Mouse (Mus musculus) forebrain, embryonic 11.5 days (tissue): ENCODE results near the gene Them5. TPM values are rescaled to one million over a fixed set of nuclear protein-coding genes. Genes with fewer than 3 reads are reported as not detected.
A peak's percentile ranks its signal among the peaks of the same experiment; 100 is the strongest.

ENCODE experiments used
- ATAC-seq: fragments of 200-750 bp; cut with Nextera tagmentation; replicated peaks from 2 replicates; pipeline ENCODE4 v1.8.0; 2017; ENCODE audit warnings: moderate TSS enrichment; ENCODE audit not compliant: low FRiP score
- DNase-seq: peaks from one replicate; pipeline ENCODE4 v3.0.0-alpha.2; 2017; ENCODE audit warnings: low spot score
- H3K27ac ChIP-seq: fragments of 300-500 bp; sonication (generic); 2 replicates; pipeline ENCODE4 v1.5.1; 2014; ENCODE audit warnings: low read depth, low read length
- H3K27me3 ChIP-seq: fragments of 300-500 bp; sonication (generic); 2 replicates; pipeline ENCODE4 v1.6.1; 2014; ENCODE audit warnings: mild to moderate bottlenecking, low read length, mixed read lengths; ENCODE audit not compliant: control insufficient read depth, insufficient read depth
- H3K36me3 ChIP-seq: fragments of 300-500 bp; sonication (generic); 2 replicates; pipeline ENCODE4 v1.6.1; 2014; ENCODE audit warnings: mild to moderate bottlenecking, low read length, moderate library complexity, mixed read lengths; ENCODE audit not compliant: control insufficient read depth, insufficient read depth
- H3K4me1 ChIP-seq: fragments of 300-500 bp; sonication (generic); replicated peaks from 2 replicates; pipeline ENCODE4 v1.6.1; 2014; ENCODE audit warnings: low read length, mixed read lengths; ENCODE audit not compliant: control insufficient read depth, insufficient read depth
- H3K4me2 ChIP-seq: fragments of 300-500 bp; sonication (generic); 2 replicates; pipeline ENCODE4 v1.6.1; 2014; ENCODE audit warnings: low read depth, mild to moderate bottlenecking, low read length, moderate library complexity, mixed read lengths; ENCODE audit not compliant: severe bottlenecking
- H3K4me3 ChIP-seq: fragments of 300-500 bp; sonication (generic); 2 replicates; pipeline ENCODE4 v1.5.1; 2014; ENCODE audit warnings: low read depth, low read length
- H3K9ac ChIP-seq: fragments of 300-500 bp; sonication (generic); 2 replicates; pipeline ENCODE4 v1.6.1; 2014; ENCODE audit warnings: low read length
- H3K9me3 ChIP-seq: fragments of 300-500 bp; sonication (generic); 2 replicates; pipeline ENCODE4 v1.6.1; 2016; ENCODE audit warnings: low read length, mixed read lengths; ENCODE audit not compliant: control insufficient read depth
- WGBS: fragments of 180-500 bp; shearing (Covaris S2); extraction: QIAGEN DNeasy Blood & Tissue Kit; methylation state at CpG from one replicate; pipeline ENCODE4 v1.1.7; 2014; 5-methylcytosine and 5-hydroxymethylcytosine counted together
- polyA plus RNA-seq: library from polyadenylated mRNA; unstranded; fragments of >200 nt; fragmentation: Nextera tagmentation; extraction: Ambion mirVana; gene quantifications from 2 replicates; pipeline ENCODE4 v1.2.1, GENCODE M21; 2014

Them5 gene
- polyA plus RNA-seq, 1 experiment from 2014 or later: 0.35 TPM

GRCm38 (mm10) chr3:94387391-94387790 lies 45.5 kb downstream of the Them5 start:
- no peak overlapping the region for H3K27ac ChIP-seq
- H3K4me2 ChIP-seq: no peak overlapping the region
- ATAC-seq: no peak
- H3K9me3 ChIP-seq: no peaks in the 10 kb centered on the region
- no peaks in the 10 kb centered on the region for H3K27me3 ChIP-seq
- 85% methylated on average over 10 of the region's 10 CpGs for WGBS
- H3K4me1 ChIP-seq: no peaks in the 10 kb centered on the region
- no peaks in the 10 kb centered on the region for H3K36me3 ChIP-seq
- no peak for DNase-seq
- no peak overlapping the region for H3K9ac ChIP-seq
- no peak overlapping the region for H3K4me3 ChIP-seq

- Histone ChIP-seq H3K4me1 (no peaks in the 10 kb centered on the region), H3K36me3 (no peaks in the 10 kb centered on the region), H3K9me3 (no peaks in the 10 kb centered on the region), H3K27ac (no peak overlapping the region), H3K27me3 (no peaks in the 10 kb centered on the region), H3K4me3 (no peak overlapping the region), H3K4me2 (no peak overlapping the region), H3K9ac (no peak overlapping the region)
- 73% methylated on average over 5 of the region's 5 CpGs for WGBS
- DNase-seq (no peak), ATAC-seq (no peak)
Observed at GRCm38 (mm10) chr3:94388047-94388446, 46.1 kb downstream of the Them5 start.

GRCm38 (mm10) chr3:94389420-94389819 lies 47.5 kb downstream of the Them5 start:
- no peaks in the 10 kb centered on the region for H3K9me3 ChIP-seq
- H3K27me3 ChIP-seq: no peaks in the 10 kb centered on the region
- DNase-seq (no peak), ATAC-seq (no peak)
- no peaks in the 10 kb centered on the region for H3K4me1 ChIP-seq
- no peak overlapping the region for H3K27ac ChIP-seq
- no peaks in the 10 kb centered on the region for H3K36me3 ChIP-seq
- WGBS: 96% methylated on average over 16 of the region's 16 CpGs
- no peak overlapping the region for H3K4me3 ChIP-seq
- no peak overlapping the region for H3K4me2 ChIP-seq
- no peak overlapping the region for H3K9ac ChIP-seq

GRCm38 (mm10) chr3:94391001-94391400 lies 49.1 kb downstream of the Them5 start:
- Histone ChIP-seq H3K36me3 (no peaks in the 10 kb centered on the region), H3K4me2 (no peak overlapping the region), H3K27me3 (no peaks in the 10 kb centered on the region), H3K9ac (no peak overlapping the region), H3K4me1 (no peaks in the 10 kb centered on the region), H3K4me3 (no peak overlapping the region), H3K9me3 (no peaks in the 10 kb centered on the region), H3K27ac (no peak overlapping the region)
- ATAC-seq: no peak
- no peak for DNase-seq
- 82% methylated on average over 5 of the region's 5 CpGs for WGBS

- no peak for ATAC-seq
- Histone ChIP-seq H3K27me3 (no peaks in the 10 kb centered on the region), H3K9ac (no peak overlapping the region), H3K27ac (no peak overlapping the region), H3K36me3 (no peaks in the 10 kb centered on the region), H3K4me3 (no peak overlapping the region), H3K4me2 (no peak overlapping the region), H3K9me3 (no peaks in the 10 kb centered on the region), H3K4me1 (no peaks in the 10 kb centered on the region)
- WGBS: 92% methylated on average over 2 of the region's 2 CpGs
- DNase-seq: no peak
Observed at GRCm38 (mm10) chr3:94392128-94392527, 50.2 kb downstream of the Them5 start.

- H3K27ac ChIP-seq: no peak overlapping the region
- no peaks in the 10 kb centered on the region for H3K36me3 ChIP-seq
- H3K4me3 ChIP-seq: no peak overlapping the region
- no peak overlapping the region for H3K4me2 ChIP-seq
- no peaks in the 10 kb centered on the region for H3K27me3 ChIP-seq
- H3K9me3 ChIP-seq: no peaks in the 10 kb centered on the region
- WGBS: 66% methylated on average over 4 of the region's 4 CpGs
- H3K9ac ChIP-seq: no peak overlapping the region
- ATAC-seq (no peak), DNase-seq (peak; percentile 7)
- H3K4me1 ChIP-seq: no peaks in the 10 kb centered on the region
Observed at GRCm38 (mm10) chr3:94393049-94393448, 51.1 kb downstream of the Them5 start.

- H3K9me3 ChIP-seq: no peaks in the 10 kb centered on the region
- 71% methylated on average over 1 of the region's 1 CpGs for WGBS
- H3K4me3 ChIP-seq: no peak overlapping the region
- no peak overlapping the region for H3K9ac ChIP-seq
- H3K27ac ChIP-seq: no peak overlapping the region
- no peak for ATAC-seq
- H3K36me3 ChIP-seq: no peaks in the 10 kb centered on the region
- H3K4me1 ChIP-seq: peaks cover 7% of the 10 kb centered on the region; the same call in 1 of the 2 replicates
- no peaks in the 10 kb centered on the region for H3K27me3 ChIP-seq
- H3K4me2 ChIP-seq: no peak overlapping the region
- no peak for DNase-seq
Observed at GRCm38 (mm10) chr3:94396336-94396735, 54.4 kb downstream of the Them5 start.

GRCm38 (mm10) chr3:94396851-94397250 lies 55.0 kb downstream of the Them5 start:
- Histone ChIP-seq H3K9me3 (no peaks in the 10 kb centered on the region), H3K4me2 (no peak overlapping the region), H3K9ac (no peak overlapping the region), H3K27me3 (no peaks in the 10 kb centered on the region), H3K4me3 (no peak overlapping the region), H3K27ac (no peak overlapping the region), H3K36me3 (no peaks in the 10 kb centered on the region), H3K4me1 (peaks cover 7% of the 10 kb centered on the region; the same call in 1 of the 2 replicates)
- WGBS: 82% methylated on average over 4 of the region's 4 CpGs
- ATAC-seq (no peak), DNase-seq (peak; percentile 32)
